Mouse (Mus musculus): ENCODE results near the gene Aqp1. TPM values are rescaled to one million over a fixed set of nuclear protein-coding genes. Genes with fewer than 3 reads are reported as not detected.

Gene Aqp1
- total and polyA plus RNA-seq, 3 experiments: not detected

DNA sequence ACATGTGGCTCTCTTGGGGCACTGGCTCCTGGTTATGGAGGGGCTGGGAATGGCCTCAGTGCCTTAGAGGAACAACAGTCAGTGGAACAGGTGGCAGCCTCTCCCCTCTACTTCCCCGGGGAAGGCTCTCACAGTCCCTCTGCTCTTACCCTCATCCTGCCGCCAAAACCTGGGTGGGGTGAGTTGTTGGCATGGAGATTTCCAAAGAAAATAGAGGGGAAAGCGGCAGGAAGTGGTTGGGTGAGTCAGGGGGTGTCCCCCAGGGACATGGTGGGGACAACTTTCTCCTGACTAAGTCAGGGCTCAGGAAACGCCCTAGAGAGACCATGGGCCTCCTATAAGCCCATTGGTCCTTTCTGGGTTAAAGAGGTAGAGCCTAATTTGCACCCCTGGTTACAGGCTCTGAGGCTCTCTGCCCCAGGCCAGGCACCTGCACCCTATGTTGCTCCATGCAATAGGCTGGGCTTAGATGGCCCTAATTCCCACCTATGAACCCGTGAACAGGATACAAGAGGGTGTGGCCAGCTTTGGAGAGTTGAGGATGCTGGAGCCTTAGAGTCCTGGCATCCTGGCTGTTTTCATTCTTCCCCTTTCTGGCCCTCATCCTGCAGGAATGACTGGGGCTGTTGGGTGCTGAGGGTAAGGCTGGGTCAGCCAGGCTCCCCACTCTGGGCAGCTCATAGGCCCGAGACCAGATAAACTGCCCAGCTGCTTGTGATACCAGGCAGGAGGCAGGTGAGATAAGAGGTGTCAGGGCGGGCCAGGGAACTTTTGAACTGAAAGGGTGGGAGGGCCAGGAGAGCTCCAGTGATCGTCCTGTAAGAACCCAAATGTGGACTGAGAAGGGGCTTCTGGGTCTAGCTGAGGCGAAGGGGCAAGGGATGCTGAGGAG, 2.9 kb downstream of the Aqp1 start:
- Histone ChIP-seq H3K79me2 (replicated peaks; ENCODE audit: control insufficient read depth, extremely low read depth, insufficient read depth, poor library complexity, severe bottlenecking) (no peaks in the 10 kb centered on the region), H3K4me1 (ENCODE audit: control insufficient read depth in 1 of 2, insufficient read depth in 2 of 2) (no peaks in the 10 kb centered on the region), H3K4me3 (replicated peaks in 1 of 3; ENCODE audit: low read depth in 2 of 3, low read length in 2 of 3, poor library complexity in 1 of 3) (no peak overlapping the region), H3K9me3 (replicated peaks; ENCODE audit: low read length) (no peaks in the 10 kb centered on the region), H3K27me3 (replicated peaks) (peaks cover 98% of the 10 kb centered on the region), H3K9ac (ENCODE audit: insufficient read depth, low read depth) (no peak overlapping the region), H3K4me2 (ENCODE audit: insufficient read depth, low read depth, poor library complexity, severe bottlenecking) (no peak overlapping the region), H3K36me3 (replicated peaks in 1 of 2; ENCODE audit: control insufficient read depth in 1 of 2, insufficient read depth in 1 of 2, low read length in 1 of 2) (no peaks in the 10 kb centered on the region), H3K27ac (ENCODE audit: insufficient read depth, low read depth) (no peak overlapping the region)
- in situ Hi-C loops (cut with MboI; ENCODE audit: low pct_ligation_motif_present, low pct_unique_long_range_greater_than_20kb, low sequenced_read_pairs) (no loop called here), dilution Hi-C loops (cut with MboI; ENCODE audit: extremely low pct_ligation_motif_present, extremely low pct_unique_long_range_greater_than_20kb, low sequenced_read_pairs) (no loop called here)
- no peak for TF ChIP-seq MAX (IDR thresholded peaks at IDR 0.05; ENCODE audit: low read length)
- no peak for TF ChIP-seq E2F4 (IDR thresholded peaks at IDR 0.05; ENCODE audit: insufficient replicate concordance, low read depth, low read length)
- TF ChIP-seq MAFK (IDR thresholded peaks at IDR 0.05; ENCODE audit: insufficient replicate concordance, low read length): no peak
- no peak for TF ChIP-seq PAX5 (IDR thresholded peaks at IDR 0.05; ENCODE audit: low read length)
- TF ChIP-seq MAZ (IDR thresholded peaks at IDR 0.05; ENCODE audit: low read depth, low read length): no peak
- TF ChIP-seq CHD2 (IDR thresholded peaks at IDR 0.05; ENCODE audit: low read length): no peak
- no peak for TF ChIP-seq SIN3A (IDR thresholded peaks at IDR 0.05; ENCODE audit: low read length)
- no peak for TF ChIP-seq ZMIZ1 (IDR thresholded peaks at IDR 0.05; ENCODE audit: low read depth, low read length)
- no peak for TF ChIP-seq USF2 (conservative IDR thresholded peaks at IDR 0.05; ENCODE audit: low read depth, low read length)
- TF ChIP-seq MXI1 (IDR thresholded peaks at IDR 0.05; ENCODE audit: low read depth, low read length): no peak
- TF ChIP-seq USF1 (IDR thresholded peaks at IDR 0.05; ENCODE audit: low read depth, low read length): no peak
- TF ChIP-seq RAD21 (IDR thresholded peaks at IDR 0.05; ENCODE audit: low read depth, low read length): no peak
- no peak for TF ChIP-seq BHLHE40 (IDR thresholded peaks at IDR 0.05; ENCODE audit: low read depth, low read length)
- TF ChIP-seq ZNF384 (IDR thresholded peaks at IDR 0.05; ENCODE audit: low read depth, low read length): no peak
- no peak for TF ChIP-seq CTCF (conservative IDR thresholded peaks at IDR 0.05 in 1 of 2, IDR thresholded peaks at IDR 0.05 in 1 of 2; ENCODE audit: low read depth in 2 of 2, low read length in 2 of 2)
- TF ChIP-seq ZC3H11A (IDR thresholded peaks at IDR 0.05; ENCODE audit: low read depth, low read length): no peak
- no peak for TF ChIP-seq CHD1 (IDR thresholded peaks at IDR 0.05; ENCODE audit: low read depth, low read length)
- DNase-seq (ENCODE audit: extremely low read depth): no peak

DNA sequence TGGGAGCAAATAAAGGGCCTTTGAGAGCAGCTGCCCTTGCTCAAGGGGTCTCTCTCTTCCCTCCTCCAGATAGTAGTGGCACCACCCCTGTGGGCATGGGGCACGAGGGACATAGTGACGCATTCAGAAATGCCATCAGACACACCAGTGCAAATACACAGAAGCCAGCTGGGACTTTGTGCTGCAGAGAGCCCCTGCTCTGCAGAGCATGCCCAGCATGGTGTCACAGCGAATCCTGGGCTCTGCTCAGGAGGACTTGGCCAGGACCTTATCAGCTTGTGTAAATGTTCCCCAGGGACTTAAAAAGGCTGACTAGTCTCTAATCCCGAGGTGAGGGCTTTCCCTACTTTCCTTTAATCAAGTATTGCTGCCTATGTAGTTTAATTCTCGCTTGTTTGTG, 5.5 kb downstream of the Aqp1 start:
- Histone ChIP-seq H3K9me3 (replicated peaks; ENCODE audit: low read length) (no peaks in the 10 kb centered on the region), H3K4me2 (ENCODE audit: insufficient read depth, low read depth, poor library complexity, severe bottlenecking) (no peak overlapping the region), H3K27ac (ENCODE audit: insufficient read depth, low read depth) (no peak overlapping the region), H3K9ac (ENCODE audit: insufficient read depth, low read depth) (no peak overlapping the region), H3K4me3 (replicated peaks in 1 of 3; ENCODE audit: low read depth in 2 of 3, low read length in 2 of 3, poor library complexity in 1 of 3) (no peak overlapping the region), H3K36me3 (replicated peaks in 1 of 2; ENCODE audit: control insufficient read depth in 1 of 2, insufficient read depth in 1 of 2, low read length in 1 of 2) (no peaks in the 10 kb centered on the region), H3K79me2 (replicated peaks; ENCODE audit: control insufficient read depth, extremely low read depth, insufficient read depth, poor library complexity, severe bottlenecking) (no peaks in the 10 kb centered on the region), H3K27me3 (replicated peaks) (peaks cover 97% of the 10 kb centered on the region), H3K4me1 (ENCODE audit: control insufficient read depth in 1 of 2, insufficient read depth in 2 of 2) (no peaks in the 10 kb centered on the region)
- dilution Hi-C loops (cut with MboI; ENCODE audit: extremely low pct_ligation_motif_present, extremely low pct_unique_long_range_greater_than_20kb, low sequenced_read_pairs) (no loop called here), in situ Hi-C loops (cut with MboI; ENCODE audit: low pct_ligation_motif_present, low pct_unique_long_range_greater_than_20kb, low sequenced_read_pairs) (no loop called here)
- no peak for DNase-seq (ENCODE audit: extremely low read depth)
- TF ChIP-seq JUN (IDR thresholded peaks at IDR 0.05; ENCODE audit: insufficient read depth, low read depth, low read length) (no peak), IRF4 (IDR thresholded peaks at IDR 0.05; ENCODE audit: low read depth, low read length) (no peak), ZKSCAN1 (IDR thresholded peaks at IDR 0.05; ENCODE audit: borderline replicate concordance, low read depth, low read length) (no peak), TCF12 (IDR thresholded peaks at IDR 0.05; ENCODE audit: low read depth, low read length) (no peak), CTCF (conservative IDR thresholded peaks at IDR 0.05 in 1 of 2, IDR thresholded peaks at IDR 0.05 in 1 of 2; ENCODE audit: low read depth in 2 of 2, low read length in 2 of 2) (no peak), NRF1 (IDR thresholded peaks at IDR 0.05; ENCODE audit: low read depth, low read length) (no peak), POLR2A (IDR thresholded peaks at IDR 0.05; ENCODE audit: low read depth, low read length) (no peak), TBP (conservative IDR thresholded peaks at IDR 0.05; ENCODE audit: low read depth, low read length) (no peak), USF1 (IDR thresholded peaks at IDR 0.05; ENCODE audit: low read depth, low read length) (no peak), USF2 (conservative IDR thresholded peaks at IDR 0.05; ENCODE audit: low read depth, low read length) (no peak), EP300 (IDR thresholded peaks at IDR 0.05; ENCODE audit: low read length) (no peak), MAZ (IDR thresholded peaks at IDR 0.05; ENCODE audit: low read depth, low read length) (no peak), ZNF384 (IDR thresholded peaks at IDR 0.05; ENCODE audit: low read depth, low read length) (no peak)

Measured in CH12.LX (cell line).